Mouse (Mus musculus): ENCODE data around the gene Cachd1.

DNA sequence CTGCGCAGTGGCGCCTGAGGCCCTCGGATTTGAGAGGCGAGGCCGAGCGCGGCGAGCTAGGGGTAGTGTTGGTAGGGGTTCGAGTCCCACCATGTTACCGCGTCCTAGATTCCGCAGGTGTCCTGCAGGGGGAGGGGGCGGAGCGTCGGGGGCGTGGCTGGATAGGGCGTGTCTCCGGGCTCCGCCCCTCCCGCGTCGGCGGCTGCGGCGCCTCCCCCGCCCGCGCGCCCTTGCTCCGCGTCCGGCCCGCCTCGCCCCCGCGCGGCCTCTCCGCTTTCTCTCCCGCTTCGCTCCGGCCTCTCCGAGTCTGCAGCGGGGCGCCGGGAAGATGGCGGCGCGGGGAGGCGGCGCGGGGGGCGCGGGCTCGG, 292.3 kb downstream of the Cachd1 start, which contains the start of gene Raver2:
- TF ChIP-seq E2F4 (IDR thresholded peaks at IDR 0.05; ENCODE audit: insufficient read depth) = no peak
- no peak for TF ChIP-seq POLR2A (IDR thresholded peaks at IDR 0.05; ENCODE audit: insufficient read length, low read depth)
- TF ChIP-seq TCF12 (IDR thresholded peaks at IDR 0.05; ENCODE audit: insufficient read depth, poor library complexity, severe bottlenecking) = no peak
- no peak for TF ChIP-seq MYOG (IDR thresholded peaks at IDR 0.05; ENCODE audit: control insufficient read depth in 1 of 3, insufficient read depth in 1 of 3, insufficient read length in 2 of 3, low read depth in 2 of 3)
- no peak for TF ChIP-seq USF1 (IDR thresholded peaks at IDR 0.05; ENCODE audit: low read depth)
